Mouse (Mus musculus) liver, postnatal 0 days (tissue): ENCODE measurements at regions not wholly inside any gene's neighbourhood (a gene's known extent, or its start where the extent isn't known, plus 50 kb on each side); places are given as distances from the start of the nearest gene placed in this dataset.

ENCODE experiments used
- ATAC-seq: fragments of 200-750 bp; cut with Nextera tagmentation; 2 replicates; pipeline ENCODE4 v1.8.0; 2017; ENCODE audit warnings: mild to moderate bottlenecking, moderate library complexity
- DNase-seq: peaks from one replicate; pipeline ENCODE4 v3.0.0-alpha.2; 2016
- H3K27ac ChIP-seq: fragments of 300-500 bp; sonication (generic); 2 replicates; pipeline ENCODE4 v1.5.1; 2014; ENCODE audit warnings: antibody characterized with exemption, moderate library complexity, mild to moderate bottlenecking, low read depth
- H3K27me3 ChIP-seq: fragments of 300-500 bp; sonication (generic); 2 replicates; pipeline ENCODE4 v1.6.1; 2014; ENCODE audit warnings: low read length, control low read depth, mixed read lengths; ENCODE audit not compliant: insufficient read depth
- H3K36me3 ChIP-seq: fragments of 300-500 bp; sonication (generic); replicated peaks from 2 replicates; pipeline ENCODE4 v1.6.1; 2014; ENCODE audit warnings: mild to moderate bottlenecking, control low read depth, low read length, moderate library complexity, mixed read lengths; ENCODE audit not compliant: insufficient read depth
- H3K4me1 ChIP-seq: fragments of 300-500 bp; sonication (generic); 2 replicates; pipeline ENCODE4 v1.6.1; 2014; ENCODE audit warnings: antibody characterized with exemption, mild to moderate bottlenecking, control low read depth; ENCODE audit not compliant: insufficient read depth
- H3K4me2 ChIP-seq: fragments of 300-500 bp; sonication (generic); 2 replicates; pipeline ENCODE4 v1.6.1; 2014; ENCODE audit warnings: low read depth, mild to moderate bottlenecking, low read length, moderate library complexity, mixed read lengths
- H3K4me3 ChIP-seq: fragments of 300-500 bp; sonication (generic); 2 replicates; pipeline ENCODE4 v1.5.1; 2014; ENCODE audit warnings: low read depth, low read length
- H3K9ac ChIP-seq: fragments of 300-500 bp; sonication (generic); replicated peaks from 2 replicates; pipeline ENCODE4 v1.6.1; 2014; ENCODE audit warnings: mild to moderate bottlenecking, moderate library complexity
- H3K9me3 ChIP-seq: fragments of 300-500 bp; sonication (generic); 2 replicates; pipeline ENCODE4 v1.6.1; 2016; ENCODE audit warnings: mild to moderate bottlenecking, control low read depth, low read length, mixed read lengths
- CTCF ChIP-seq: sonication (generic); IDR thresholded peaks from 2 replicates; pipeline ENCODE4 v1.5.1; 2016; ENCODE audit warnings: antibody characterized with exemption, low read depth
- EP300 ChIP-seq: IDR thresholded peaks from 2 replicates; pipeline ENCODE4 v1.6.1; 2016; ENCODE audit warnings: antibody characterized with exemption, low read depth, mild to moderate bottlenecking
- WGBS: fragments of 180-500 bp; shearing (Covaris S2); extraction: QIAGEN DNeasy Blood & Tissue Kit; methylation state at CpG from one replicate; pipeline ENCODE4 v1.1.7; 2014; ENCODE audit not compliant: insufficient replicate concordance; 5-methylcytosine and 5-hydroxymethylcytosine counted together

- 79% methylated on average over 9 of the region's 9 CpGs for WGBS
- no peak for ATAC-seq
- TF ChIP-seq EP300, result no peak
- TF ChIP-seq CTCF, result no peak
Measured at GRCm38 (mm10) chr19:33048754-33049442, 291.6 kb downstream of the Pten start.

DNA sequence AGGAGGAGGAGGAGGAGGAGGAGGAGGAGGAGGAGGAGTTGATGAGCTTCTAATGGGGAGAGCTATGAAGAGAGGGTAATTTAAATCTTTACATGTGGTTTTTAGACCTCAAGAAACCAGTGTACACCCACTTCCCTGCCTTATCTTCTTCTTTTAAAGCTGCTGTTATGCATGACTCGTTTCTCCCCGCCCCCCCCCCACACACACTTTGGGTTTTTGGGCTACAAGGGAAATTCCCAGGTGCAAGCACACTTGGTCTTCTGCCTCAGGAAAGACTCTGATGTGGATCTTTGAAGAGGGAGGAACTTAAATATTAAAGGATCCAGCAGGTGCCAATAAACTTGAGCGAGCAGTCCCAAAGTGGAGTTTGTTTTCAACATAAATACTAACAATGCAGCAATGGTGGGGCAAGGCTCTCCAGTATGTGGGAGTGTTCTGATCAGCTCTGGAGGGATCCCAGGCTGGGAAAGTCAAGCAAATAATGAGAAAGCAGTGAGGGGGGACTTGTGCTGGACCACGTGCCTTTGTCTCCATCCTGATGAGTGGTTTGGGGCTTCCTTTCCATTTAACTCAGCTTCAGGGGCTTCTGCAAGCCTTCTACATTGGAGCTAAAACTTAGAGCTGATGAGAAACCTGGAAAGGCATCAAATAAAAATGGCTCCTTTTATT is 296.0 kb downstream of the Pten start:
- no peak for DNase-seq
- Histone ChIP-seq H3K27me3 (no peaks in the 10 kb centered on the region), H3K27ac (no peak overlapping the region), H3K9me3 (no peaks in the 10 kb centered on the region), H3K4me2 (no peak overlapping the region), H3K4me3 (no peak overlapping the region), H3K4me1 (peaks cover 5% of the 10 kb centered on the region; the same call in 1 of the 2 replicates), H3K9ac (no peak overlapping the region), H3K36me3 (no peaks in the 10 kb centered on the region)
- no peak for ATAC-seq
- TF ChIP-seq CTCF (no peak), EP300 (no peak)
- 52% methylated on average over 4 of the region's 4 CpGs for WGBS

More at GRCm38 (mm10) chr19:33048754-33049442, 291.6 kb downstream of the Pten start:
- Histone ChIP-seq H3K4me1 (no peaks in the 10 kb centered on the region), H3K9ac (no peak overlapping the region), H3K4me2 (no peak overlapping the region), H3K27me3 (no peaks in the 10 kb centered on the region), H3K4me3 (no peak overlapping the region), H3K36me3 (no peaks in the 10 kb centered on the region), H3K27ac (no peak overlapping the region), H3K9me3 (no peaks in the 10 kb centered on the region)
- DNase-seq, result no peak

DNA sequence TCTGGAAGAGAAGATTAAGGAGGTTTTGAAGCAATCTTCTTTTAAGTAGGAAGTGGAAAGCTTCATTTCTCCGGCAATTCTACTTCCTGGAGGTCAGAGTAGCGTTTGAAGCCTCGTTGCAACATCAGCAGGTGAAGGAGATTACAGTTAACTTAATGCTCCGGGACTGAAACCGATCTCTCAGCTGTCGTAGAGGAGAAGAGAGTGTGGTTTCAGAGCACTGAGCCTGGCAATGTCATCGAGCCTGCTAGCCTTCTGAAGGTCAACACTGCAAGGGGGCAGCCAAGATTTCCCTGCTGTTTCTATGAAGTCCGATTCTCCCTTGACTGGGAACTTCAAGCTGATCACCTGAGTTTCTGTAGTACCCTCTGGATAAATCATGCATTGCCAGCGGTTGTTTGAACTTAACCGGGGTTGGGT is 299.1 kb downstream of the Pten start:
- DNase-seq, result no peak
- peak overlapping the region; percentile 55 for H3K4me2 ChIP-seq
- no peak overlapping the region for H3K9ac ChIP-seq
- TF ChIP-seq CTCF, result no peak
- TF ChIP-seq EP300, result no peak
- WGBS, result 27% methylated on average over 10 of the region's 10 CpGs
- no peak for ATAC-seq
- H3K27ac ChIP-seq, result peak overlapping the region; percentile 39
- no peak overlapping the region for H3K4me3 ChIP-seq
- peaks cover 5% of the 10 kb centered on the region; the same call in 1 of the 2 replicates for H3K4me1 ChIP-seq
- H3K9me3 ChIP-seq, result no peaks in the 10 kb centered on the region
- no peaks in the 10 kb centered on the region for H3K27me3 ChIP-seq
- no peaks in the 10 kb centered on the region for H3K36me3 ChIP-seq

GRCm38 (mm10) chr19:33061006-33061405 is 303.7 kb downstream of the Pten start:
- no peaks in the 10 kb centered on the region for H3K27me3 ChIP-seq
- no peak overlapping the region for H3K4me2 ChIP-seq
- no peak overlapping the region for H3K9ac ChIP-seq
- H3K36me3 ChIP-seq, result no peaks in the 10 kb centered on the region
- no peak overlapping the region for H3K27ac ChIP-seq
- TF ChIP-seq EP300 (no peak), CTCF (no peak)
- no peaks in the 10 kb centered on the region for H3K9me3 ChIP-seq
- no peak for ATAC-seq
- peaks cover 7% of the 10 kb centered on the region; the same call in 1 of the 2 replicates for H3K4me1 ChIP-seq
- no peak for DNase-seq
- H3K4me3 ChIP-seq, result no peak overlapping the region

- H3K27me3 ChIP-seq, result no peaks in the 10 kb centered on the region
- H3K9me3 ChIP-seq, result no peaks in the 10 kb centered on the region
- no peaks in the 10 kb centered on the region for H3K36me3 ChIP-seq
- WGBS, result 74% methylated on average over 8 of the region's 8 CpGs
- no peak overlapping the region for H3K27ac ChIP-seq
- no peak for ATAC-seq
- H3K9ac ChIP-seq, result no peak overlapping the region
- no peak for DNase-seq
- TF ChIP-seq CTCF (no peak), EP300 (no peak)
- no peak overlapping the region for H3K4me3 ChIP-seq
- no peak overlapping the region for H3K4me2 ChIP-seq
- H3K4me1 ChIP-seq, result 0 out of 2 replicates have a peak, but pooled peaks cover 2% of the 10 kb centered on the region
Measured at GRCm38 (mm10) chr19:33062165-33063058, 305.1 kb downstream of the Pten start.
